Mouse (Mus musculus): ENCODE results near the gene Dnah8.

Dnah8 gene

GRCm38 (mm10) chr17:30749391-30749790, 125.2 kb downstream of the Dnah8 start:
- no peak for DNase-seq (ENCODE audit: low spot score in 2 of 2)

GRCm38 (mm10) chr17:30750269-30750668, 126.1 kb downstream of the Dnah8 start:
- no peak for DNase-seq (ENCODE audit: low spot score in 2 of 2)

GRCm38 (mm10) chr17:30752370-30752818, 128.2 kb downstream of the Dnah8 start:
- DNase-seq (ENCODE audit: low spot score in 2 of 2) = no peak

GRCm38 (mm10) chr17:30753201-30753600, 129.0 kb downstream of the Dnah8 start:
- no peak for DNase-seq (ENCODE audit: low spot score in 2 of 2)

- no peak for DNase-seq (ENCODE audit: low spot score in 2 of 2)
These were observed 132.6 kb downstream of the Dnah8 start for GRCm38 (mm10) chr17:30756771-30757170.

GRCm38 (mm10) chr17:30760307-30760706, 136.2 kb downstream of the Dnah8 start:
- no peak for DNase-seq (ENCODE audit: low spot score in 2 of 2)

GRCm38 (mm10) chr17:30764276-30764675, 140.1 kb downstream of the Dnah8 start:
- DNase-seq (ENCODE audit: low spot score in 2 of 2) = no peak

GRCm38 (mm10) chr17:30774416-30774815, 150.3 kb downstream of the Dnah8 start:
- no peak for DNase-seq (ENCODE audit: low spot score in 2 of 2)

- no peak for DNase-seq (ENCODE audit: low spot score in 2 of 2)
These were observed 150.9 kb downstream of the Dnah8 start for GRCm38 (mm10) chr17:30775096-30775495.

- DNase-seq (ENCODE audit: low spot score in 2 of 2) = no peak
These were observed 156.9 kb downstream of the Dnah8 start for GRCm38 (mm10) chr17:30781046-30781445.

GRCm38 (mm10) chr17:30782286-30782685, 158.1 kb downstream of the Dnah8 start:
- no peak for DNase-seq (ENCODE audit: low spot score in 2 of 2)

GRCm38 (mm10) chr17:30788361-30788760, 164.2 kb downstream of the Dnah8 start:
- DNase-seq (ENCODE audit: low spot score in 2 of 2) = no peak

- DNase-seq (ENCODE audit: low spot score in 2 of 2) = no peak
These were observed 166.7 kb downstream of the Dnah8 start for GRCm38 (mm10) chr17:30790816-30791215.

- no peak for DNase-seq (ENCODE audit: low spot score in 2 of 2)
These were observed 168.2 kb downstream of the Dnah8 start for GRCm38 (mm10) chr17:30792396-30792795.

- no peak for DNase-seq (ENCODE audit: low spot score in 2 of 2)
These were observed 172.5 kb downstream of the Dnah8 start for GRCm38 (mm10) chr17:30796616-30797015.

- no peak for DNase-seq (ENCODE audit: low spot score in 2 of 2)
These were observed 176.3 kb downstream of the Dnah8 start for GRCm38 (mm10) chr17:30800261-30800985.

- no peak for DNase-seq (ENCODE audit: low spot score in 2 of 2)
These were observed 179.5 kb downstream of the Dnah8 start for GRCm38 (mm10) chr17:30803668-30804067.

- DNase-seq (ENCODE audit: low spot score in 2 of 2) = no peak
These were observed 180.8 kb downstream of the Dnah8 start for GRCm38 (mm10) chr17:30804955-30805354.

- DNase-seq (ENCODE audit: low spot score in 2 of 2) = no peak
These were observed 181.4 kb downstream of the Dnah8 start for GRCm38 (mm10) chr17:30805511-30806059.

- no peak for DNase-seq (ENCODE audit: low spot score in 2 of 2)
These were observed 184.9 kb downstream of the Dnah8 start for GRCm38 (mm10) chr17:30808866-30809660.

- no peak for DNase-seq (ENCODE audit: low spot score in 2 of 2)
These were observed 185.9 kb downstream of the Dnah8 start for GRCm38 (mm10) chr17:30809926-30810660.

GRCm38 (mm10) chr17:30818543-30818942, 194.4 kb downstream of the Dnah8 start:
- DNase-seq (ENCODE audit: low spot score in 2 of 2) = no peak

All from natural killer cell, adult 2 months (primary cell).